Mouse (Mus musculus) spleen, postnatal 14 days (tissue): ENCODE data around the gene Fstl1.
A peak's percentile ranks its signal among the peaks of the same experiment; 100 is the strongest.

Source experiments
- DNase-seq, 2 experiments: peaks; one replicate each; pipeline ENCODE4 v3.0.0; 2021 to 2022; ENCODE audit warnings: low spot score in 2 of 2

Fstl1 gene

DNA sequence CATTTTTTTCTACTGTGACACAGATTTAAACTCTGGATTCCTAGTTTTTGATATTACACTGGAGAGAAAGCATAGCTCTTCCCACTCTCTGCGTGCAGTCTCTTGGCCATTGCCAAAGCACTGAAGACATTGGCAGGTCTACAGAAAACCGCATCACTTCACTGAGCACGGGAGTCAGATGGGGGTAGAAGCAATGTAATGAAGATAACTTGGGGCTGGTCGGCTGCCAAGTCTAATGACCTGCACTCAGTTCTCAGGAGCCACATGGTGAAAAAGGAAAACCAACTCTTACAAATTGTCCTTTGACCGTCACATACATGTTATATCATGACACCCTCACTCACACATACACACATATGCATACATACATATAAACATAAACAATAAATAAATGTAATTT is 47.3 kb downstream of the Fstl1 start:
- DNase-seq: no peak

DNA sequence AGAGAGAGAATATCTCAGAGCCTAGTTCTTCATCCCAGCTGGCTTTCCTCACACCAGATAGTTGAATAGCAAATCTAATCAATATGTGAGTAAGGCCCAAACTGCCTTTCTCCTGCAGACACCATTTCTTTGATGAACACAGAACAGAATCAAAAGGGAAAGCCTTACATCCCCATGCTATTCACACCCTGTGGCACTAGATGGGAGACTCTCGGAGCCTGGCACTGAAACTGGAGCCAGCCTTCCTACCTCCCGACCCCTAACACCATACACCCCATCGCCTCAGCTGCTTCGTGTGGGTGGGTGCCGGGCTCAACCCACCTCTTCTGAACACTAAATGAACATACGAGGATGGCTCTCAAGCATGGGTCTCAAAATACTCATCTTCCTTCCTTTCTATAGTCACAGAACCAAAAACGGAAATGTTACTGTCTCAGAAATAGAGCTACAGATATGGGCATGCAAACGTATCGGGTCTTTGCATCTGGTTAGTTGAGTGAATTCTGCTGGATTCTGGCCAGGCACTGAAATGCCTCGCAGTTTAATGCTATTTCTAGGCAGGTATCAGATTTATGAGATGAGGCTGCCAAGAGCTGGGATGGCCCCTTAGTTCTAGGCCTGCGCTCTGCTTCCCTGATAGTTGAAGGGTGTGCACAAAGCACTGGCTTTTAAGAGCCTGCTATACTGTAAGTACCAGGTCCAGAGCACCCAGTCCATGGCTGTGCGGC is 48.3 kb downstream of the Fstl1 start:
- DNase-seq: no peak

DNA sequence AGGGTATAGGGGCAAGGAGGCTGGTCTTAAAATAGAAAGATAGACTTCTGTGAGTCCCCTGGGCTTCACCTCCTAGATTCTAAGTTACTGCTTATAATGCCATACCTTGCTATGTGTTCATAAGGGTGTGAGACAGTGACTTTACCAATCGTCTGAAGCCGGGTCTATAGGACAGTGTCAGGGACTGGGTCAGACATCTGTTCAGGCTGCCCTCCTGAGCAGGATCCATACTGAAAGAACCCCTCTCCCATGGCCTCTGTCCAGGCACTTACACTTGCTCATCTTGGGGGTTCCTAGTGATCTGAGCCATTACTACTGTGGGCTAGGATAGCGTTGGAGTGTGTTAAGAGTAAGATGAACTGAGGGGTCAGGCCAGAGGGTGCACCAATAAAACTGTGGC is 49.6 kb downstream of the Fstl1 start:
- no peak for DNase-seq

DNA sequence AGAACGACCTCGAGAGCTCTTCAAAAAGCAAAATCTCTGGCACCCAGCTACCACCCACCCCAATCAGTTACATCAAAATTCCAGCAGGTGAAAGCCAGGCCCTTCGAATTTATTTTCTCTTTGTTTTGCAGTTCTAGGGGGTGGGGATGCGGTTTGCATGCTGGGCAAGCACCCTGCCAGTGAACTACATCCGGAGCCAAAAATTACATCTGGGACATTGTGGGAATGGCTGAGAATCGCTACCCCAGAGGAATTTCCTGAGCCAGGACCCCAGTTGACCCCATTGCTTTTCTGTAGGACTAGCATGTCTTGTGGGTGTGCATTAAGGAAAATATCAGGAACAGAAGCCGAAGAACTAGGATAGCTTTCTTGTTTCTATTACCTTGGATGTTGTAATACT is 54.4 kb downstream of the Fstl1 start:
- DNase-seq: no peak

- DNase-seq: no peak
Measured at GRCm38 (mm10) chr16:37837571-37837970, 60.9 kb downstream of the Fstl1 start.

GRCm38 (mm10) chr16:37842439-37842838 is 65.8 kb downstream of the Fstl1 start:
- DNase-seq: no peak

DNA sequence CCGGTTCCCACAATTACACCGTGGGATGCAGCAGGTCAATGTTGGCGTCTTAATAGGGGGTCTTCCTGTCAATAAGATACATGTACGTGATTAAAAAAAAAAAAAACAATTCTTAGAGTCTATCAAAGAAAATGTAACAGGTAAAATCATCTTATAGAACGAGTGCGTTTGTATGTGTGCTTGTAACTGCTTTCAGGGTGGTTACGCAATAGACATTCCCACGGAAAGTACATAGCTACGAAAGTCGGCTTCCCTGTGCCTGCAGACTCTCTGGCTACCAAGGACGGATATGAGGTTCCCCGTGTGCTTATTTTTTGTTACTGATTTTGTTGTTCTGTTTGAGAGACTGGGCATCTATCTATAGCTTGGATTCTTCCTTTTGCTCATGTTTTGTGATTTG is 67.1 kb downstream of the Fstl1 start:
- DNase-seq: no peak

- DNase-seq: no peak
Measured at GRCm38 (mm10) chr16:37845202-37845925, 68.7 kb downstream of the Fstl1 start.

- no peak for DNase-seq
Measured at GRCm38 (mm10) chr16:37847081-37847480, 70.4 kb downstream of the Fstl1 start.

DNA sequence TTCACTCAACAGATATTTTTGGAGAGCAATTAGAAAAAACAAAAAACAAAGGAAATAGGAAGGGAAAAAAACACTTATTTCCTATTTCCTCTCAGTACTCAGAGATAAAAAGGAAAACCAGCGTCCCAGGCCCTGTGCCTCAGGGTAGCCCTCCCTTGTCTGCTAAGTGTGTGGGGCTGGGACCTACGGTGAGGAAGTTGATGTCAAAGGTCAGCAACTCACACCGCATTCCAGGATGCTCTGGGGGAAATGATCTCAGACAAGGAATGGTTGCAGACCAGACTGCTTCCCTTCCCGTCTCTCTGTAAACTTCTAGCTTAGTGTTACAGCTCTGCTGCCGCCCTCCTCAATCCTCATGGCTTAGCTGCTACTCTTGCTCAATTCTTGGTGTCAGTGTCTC is 74.7 kb downstream of the Fstl1 start:
- no peak for DNase-seq

DNA sequence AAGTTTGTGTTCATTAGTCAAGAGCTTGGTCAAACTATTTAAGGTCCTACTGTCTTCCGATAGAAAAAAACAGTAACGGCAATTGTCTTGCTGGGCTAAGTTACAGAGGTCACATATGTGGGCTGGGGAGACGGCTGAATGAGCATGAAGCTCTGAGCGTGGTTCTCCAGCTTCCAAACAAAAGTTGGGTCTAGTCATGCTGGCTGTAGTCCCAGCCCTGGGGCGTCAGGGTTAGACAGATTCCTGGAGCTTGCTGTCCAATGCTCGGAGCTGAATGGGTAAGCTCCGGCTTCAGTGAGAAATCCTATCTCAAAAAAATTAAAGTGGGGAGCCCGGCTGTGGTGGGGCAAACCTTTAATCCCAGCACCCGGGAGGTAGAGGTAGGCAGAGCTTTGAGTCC is 76.6 kb downstream of the Fstl1 start:
- no peak for DNase-seq

DNA sequence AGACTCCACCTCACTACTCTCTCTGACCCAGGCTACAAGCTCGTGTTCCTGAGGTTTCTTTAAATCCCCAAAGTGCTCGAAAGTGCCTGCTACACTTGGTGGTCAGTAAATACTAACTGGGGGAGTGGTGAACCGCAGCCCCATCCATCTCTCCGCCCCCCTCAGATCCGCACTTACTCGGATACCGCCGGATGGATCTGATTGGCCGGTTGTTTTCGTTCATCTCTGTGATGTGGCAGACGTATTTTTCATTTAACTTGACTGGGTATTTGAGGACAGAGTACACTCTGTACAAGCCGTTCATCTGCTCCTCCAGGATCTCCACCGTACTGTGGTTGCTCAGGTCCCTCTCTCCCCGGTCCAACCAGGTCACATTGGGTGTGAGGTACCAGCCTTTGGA is 77.4 kb downstream of the Fstl1 start:
- DNase-seq: no peak

DNA sequence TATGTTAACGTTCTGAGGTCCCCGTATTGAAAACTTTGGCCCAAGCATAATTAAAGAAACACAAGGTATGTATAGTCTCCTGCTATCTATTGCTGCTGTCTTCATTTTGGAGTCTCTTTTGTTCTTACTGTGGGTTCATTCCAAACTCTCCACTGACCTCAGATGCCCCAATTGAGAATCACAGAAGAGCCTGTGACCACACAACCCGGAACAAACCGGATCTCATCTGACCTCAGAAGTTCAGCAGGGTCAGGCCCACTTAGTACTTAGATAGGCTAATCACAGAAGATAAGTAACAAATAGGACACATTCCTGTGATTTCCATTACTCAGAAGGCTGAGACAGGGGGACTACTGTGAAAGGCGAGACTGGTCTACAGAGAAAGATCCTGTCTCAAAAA is 77.9 kb downstream of the Fstl1 start:
- DNase-seq: no peak

- no peak for DNase-seq
Measured at GRCm38 (mm10) chr16:37855583-37855982, 78.9 kb downstream of the Fstl1 start.

DNA sequence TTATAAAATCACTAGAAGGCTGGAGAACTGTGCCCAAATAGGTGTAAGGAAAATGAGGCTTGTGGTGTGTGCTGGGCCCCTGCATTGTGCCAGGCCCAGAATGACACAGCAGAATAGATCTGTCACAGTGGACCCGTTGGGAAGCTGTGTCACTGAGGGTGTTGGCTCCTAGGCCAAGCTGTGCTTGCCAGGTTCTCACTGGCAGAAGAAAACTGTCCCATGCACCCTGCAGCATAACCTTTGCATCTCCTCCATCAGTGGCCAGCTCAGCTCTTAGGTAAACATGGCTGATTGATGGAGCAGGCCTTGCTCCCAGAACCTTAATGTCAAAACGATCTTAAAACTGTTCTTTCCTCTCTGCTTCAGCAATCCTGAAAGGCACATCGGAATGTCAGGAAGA is 79.7 kb downstream of the Fstl1 start:
- DNase-seq: no peak

- no peak for DNase-seq
Measured at GRCm38 (mm10) chr16:37857495-37857894, 80.8 kb downstream of the Fstl1 start.

DNA sequence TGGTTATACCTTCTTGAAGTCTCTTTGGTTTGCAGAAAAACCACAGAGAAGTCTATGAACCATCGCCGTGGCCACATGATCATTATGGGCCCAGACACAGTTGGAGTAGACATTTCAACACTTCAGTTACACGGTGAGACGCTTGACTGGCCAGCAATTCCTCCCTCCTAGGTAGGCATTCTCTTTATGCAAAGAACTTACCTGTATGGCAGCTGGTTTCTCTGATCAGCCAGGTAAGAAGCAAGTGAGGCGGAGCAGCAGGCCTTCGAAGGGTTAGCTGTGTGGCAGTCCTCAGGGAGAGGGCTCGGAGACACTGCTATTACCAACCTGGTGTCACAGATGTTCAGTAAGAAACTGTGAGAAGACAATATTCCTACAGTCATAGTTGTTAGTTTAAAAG is 83.5 kb downstream of the Fstl1 start:
- no peak for DNase-seq

DNA sequence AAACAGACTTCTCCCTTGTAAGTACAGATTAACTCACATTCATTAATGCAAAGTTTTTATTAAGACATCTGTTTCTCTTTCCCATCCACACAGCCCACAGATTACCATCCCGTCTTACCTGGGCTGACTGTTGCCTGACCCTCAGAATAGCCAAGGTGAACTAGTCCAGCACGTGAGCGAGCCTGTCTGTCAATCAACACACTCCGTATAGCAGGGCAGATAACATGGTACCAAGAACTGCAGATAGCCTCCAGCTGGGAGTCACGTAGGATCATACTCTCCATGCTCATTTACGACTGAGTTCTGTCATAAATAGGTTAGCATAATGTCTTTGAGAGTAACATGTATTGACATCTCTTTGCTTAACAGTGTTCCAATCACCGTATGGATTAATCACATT is 84.4 kb downstream of the Fstl1 start, which contains the start of gene Gm36028:
Gene Gm36028 (minus strand): TSS at position 118 of the 400 bp plus-strand sequence.
- no peak for DNase-seq

DNA sequence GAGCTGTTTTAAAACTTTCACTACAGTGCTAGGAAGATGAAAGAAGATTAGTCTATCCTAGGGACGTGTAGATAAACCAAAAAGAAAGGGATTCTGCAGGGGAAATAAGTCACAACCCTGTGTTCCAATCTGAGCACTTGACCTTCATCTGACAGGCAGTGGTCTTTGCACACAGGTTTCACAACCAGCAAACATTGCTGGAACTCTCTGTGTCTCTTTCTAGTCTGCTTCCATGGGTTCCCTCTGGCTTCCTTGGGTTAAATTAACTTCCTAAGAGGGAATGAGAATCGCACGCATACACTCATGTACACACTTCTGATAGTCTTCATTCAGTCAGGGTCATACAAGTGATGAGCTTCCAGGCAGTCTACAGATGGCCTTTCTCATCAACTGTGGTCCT is 87.2 kb downstream of the Fstl1 start:
- no peak for DNase-seq

DNA sequence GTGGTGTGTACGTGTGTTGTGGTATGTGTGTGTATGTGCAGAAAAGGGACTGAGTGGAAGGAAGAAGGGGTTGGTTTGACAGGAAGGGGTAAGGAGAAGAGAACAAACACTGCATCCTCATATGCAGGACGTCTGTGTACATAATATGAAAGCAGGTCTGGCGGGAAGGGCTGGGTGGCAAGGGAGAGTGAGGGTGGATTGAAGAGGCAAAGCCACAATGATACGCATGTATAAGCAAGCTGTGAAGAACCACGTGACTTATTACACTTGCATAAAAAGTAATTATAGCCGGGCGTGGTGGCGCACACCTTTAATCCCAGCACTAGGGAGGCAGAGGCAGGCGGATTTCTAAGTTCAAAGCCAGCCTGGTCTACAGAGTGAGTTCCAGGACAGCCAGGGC is 89.2 kb downstream of the Fstl1 start:
- DNase-seq: no peak

DNA sequence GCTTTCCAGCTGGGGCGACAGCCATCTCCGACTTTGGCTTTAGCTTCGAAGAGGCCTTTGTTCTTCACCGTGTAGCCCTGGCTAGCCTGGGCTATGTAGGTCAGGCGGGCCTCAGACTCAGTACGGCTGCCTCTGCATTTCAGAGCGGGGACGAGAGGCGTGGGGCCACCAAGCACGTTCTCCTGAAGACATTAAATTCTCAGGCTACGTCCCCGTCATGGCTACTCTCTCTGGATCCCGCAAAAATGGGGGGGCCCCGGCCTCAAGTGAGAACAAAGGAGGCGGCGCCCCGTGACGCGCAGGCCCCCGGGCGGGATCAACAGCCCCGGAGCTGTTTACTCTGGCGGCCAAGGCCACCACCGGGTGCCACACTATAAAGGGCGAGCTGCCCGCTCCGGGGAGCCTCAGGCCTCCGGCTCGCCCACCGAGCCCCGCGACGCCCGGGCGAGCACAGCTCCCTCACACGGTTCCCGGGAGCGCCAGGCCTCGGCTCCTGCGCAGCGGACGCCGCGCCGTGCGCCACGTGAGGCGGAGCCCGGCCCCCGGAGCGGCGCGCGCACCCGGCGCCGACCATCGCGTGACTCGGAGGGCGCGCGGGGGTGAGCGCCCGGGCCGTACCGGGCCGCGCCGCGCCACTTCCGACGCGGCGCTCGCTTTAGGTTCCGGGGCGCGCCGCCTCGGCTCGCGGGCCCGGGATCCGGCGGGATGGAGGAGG is 91.3 kb downstream of the Fstl1 start, which contains the start of gene Lrrc58:
Gene Lrrc58 (plus strand): TSS at position 599 of the 715 bp plus-strand sequence.
- DNase-seq: peak; percentile 53 to 63
